Mouse (Mus musculus) kidney, postnatal 36 days (tissue): ENCODE data around the gene Ltbp3.
A peak's percentile ranks its signal among the peaks of the same experiment; 100 is the strongest.

Source experiments
- DNase-seq, 2 experiments: peaks; one replicate each; pipeline ENCODE4 v3.0.0; 2021 to 2022; ENCODE audit warnings: mixed read lengths in 2 of 2

The Ltbp3 gene

DNA sequence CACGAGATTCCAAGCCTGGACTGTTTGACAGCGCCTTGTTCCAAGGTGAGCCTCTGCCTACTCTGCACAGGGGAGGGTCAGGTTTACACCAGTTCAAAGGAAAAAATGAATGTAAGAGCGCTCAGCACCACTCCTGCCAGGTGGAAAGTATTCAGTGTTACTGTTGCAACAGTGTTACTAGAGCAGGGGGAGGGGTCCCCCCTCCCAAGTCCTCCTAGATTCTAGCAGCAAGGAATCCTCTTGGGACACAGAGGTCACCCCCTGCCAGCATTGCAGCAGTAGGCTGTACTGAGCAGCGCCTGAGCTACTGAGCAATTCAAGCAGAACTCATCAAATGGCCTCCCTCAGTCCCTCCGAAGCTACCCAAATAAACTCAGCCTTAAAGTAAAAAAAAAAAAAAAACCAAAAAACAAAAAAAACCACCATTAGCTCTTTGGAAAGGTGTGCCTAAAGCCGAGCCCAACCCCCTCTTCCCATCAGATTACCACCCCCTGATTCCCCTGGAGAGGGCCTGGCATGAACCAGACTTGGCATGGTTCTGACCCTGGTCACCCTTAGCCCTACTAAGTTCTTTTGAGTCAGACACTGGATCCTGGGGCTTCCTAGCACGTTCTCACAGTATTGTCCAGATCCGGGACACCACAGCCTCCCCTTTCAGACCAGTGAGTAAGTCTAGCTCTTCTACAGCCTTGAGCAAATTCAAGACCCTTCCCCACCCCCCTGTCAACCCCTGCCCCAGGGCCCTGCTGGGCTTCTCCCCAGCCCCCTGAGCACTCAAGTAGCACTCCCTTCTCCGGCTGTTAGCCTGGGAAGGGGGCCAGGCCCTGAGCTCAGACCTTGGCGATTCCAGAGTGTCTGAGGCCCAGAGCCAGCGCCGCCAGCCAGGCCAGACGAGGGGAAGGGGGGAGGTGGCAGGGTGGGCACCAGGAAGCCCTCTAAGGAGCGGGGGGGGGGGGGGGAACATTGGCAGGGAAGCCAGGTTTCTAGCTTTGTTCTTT, at the start of gene Ltbp3:
Ltbp3 (plus strand) TSS at position 585 of the 998 bp plus-strand sequence.
- DNase-seq: peak; percentile 38 to 50

DNA sequence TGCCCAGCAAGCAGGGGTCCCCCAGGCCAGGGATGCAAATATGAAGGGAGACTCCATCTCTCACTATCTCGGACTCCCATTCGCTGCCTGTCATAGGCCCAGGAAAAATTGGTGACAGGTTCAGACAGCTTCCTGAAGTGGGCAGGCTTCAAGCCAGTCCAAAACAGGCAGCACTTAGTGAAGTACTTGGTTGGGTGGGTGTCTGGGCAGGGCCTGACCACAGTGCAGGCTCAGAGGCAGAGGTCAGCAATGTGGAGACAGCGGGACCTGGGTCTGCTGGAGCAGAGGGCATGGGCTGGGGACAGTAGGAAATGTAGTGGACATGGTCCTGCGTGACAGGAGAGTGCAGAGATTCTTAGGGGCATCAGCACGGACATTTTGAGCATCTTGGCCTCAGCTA, 49.1 kb upstream of the Ltbp3 start:
- DNase-seq: peak in 1 of 2 experiments; percentile 29

DNA sequence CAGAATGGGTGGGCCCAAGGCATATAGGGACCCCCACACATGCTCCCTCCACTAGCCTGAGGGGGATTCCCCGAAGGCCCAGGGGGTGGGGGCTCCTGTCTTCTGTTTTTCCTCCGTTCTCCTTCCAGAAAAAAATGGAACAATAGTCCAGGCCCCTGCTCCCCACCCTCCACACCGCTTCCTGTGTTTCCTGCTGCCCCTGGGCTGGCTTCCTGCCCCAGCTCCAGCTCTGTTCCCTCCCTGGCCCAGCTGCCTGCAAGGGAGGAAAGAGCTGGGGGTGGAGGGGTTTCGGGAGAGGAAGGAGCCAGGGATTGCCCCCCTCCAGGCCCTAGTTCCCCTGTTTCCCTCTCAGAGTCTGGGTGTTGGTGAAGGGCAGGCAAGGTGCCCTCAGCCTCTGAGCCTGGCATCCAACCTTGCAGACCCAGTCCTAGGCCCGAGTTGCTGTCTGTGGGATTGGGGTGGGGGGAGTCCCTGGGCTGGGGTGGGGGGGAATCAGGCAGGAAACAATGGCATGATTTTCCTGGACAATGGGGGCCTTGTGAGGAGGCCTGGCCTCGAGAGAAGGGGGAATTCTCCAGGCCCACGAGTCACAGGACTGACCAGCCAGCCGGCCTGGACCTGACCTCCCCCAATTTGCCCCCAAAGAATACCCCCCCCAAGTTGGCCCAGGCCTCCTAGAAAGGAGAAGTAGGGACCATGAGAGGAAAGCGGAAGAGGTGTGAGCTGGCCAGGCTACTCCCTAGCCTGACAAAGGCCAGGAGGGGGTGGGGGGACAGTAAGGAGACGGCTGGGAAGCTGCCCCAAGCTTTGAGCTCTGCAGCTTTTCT, 48.4 kb upstream of the Ltbp3 start:
- DNase-seq: peak; percentile 77 to 79

DNA sequence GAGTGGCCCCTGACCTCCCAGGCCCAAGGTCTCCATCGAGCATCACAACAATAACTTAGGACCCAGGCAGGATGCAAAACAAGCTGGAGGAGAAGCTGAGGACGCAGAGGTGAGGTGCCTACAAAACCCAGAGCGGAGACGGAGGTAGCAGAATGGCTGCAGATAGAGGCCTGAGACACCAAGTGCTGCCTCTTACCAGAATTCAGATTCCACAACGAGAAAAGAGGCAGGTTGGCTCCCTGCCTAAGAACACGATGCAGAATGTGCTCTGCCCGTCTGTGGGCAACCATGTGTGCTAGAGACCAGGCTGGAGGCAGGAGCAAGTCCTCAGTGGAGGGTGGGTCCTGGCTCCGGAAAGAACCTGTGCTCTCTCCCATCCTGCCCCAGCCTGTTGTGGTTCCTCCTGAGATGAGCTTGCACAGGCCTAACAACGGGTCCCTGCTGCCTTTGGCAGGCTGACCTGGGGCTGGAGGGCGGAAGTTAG, 47.7 kb upstream of the Ltbp3 start:
- DNase-seq: peak in 1 of 2 experiments; percentile 63

DNA sequence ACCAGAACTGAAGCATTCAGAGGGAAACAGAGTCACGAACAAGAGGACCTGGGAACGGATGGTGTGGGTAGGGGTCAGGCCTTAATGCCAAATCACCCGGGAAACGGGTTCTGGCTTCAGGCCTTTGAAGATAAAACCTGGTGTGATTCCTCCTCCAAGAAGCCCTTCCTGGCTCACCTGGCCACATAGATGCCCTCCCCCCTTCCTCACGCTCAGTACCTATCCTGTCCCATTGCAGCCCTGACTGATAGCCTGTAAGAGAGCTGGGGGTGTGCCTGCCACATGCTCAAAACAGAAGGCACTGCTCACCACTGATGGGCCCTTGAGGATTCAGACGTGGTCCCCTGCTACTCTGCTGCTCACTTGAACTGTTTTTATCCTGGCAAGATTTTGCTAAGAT, 46.9 kb upstream of the Ltbp3 start:
- DNase-seq: no peak

DNA sequence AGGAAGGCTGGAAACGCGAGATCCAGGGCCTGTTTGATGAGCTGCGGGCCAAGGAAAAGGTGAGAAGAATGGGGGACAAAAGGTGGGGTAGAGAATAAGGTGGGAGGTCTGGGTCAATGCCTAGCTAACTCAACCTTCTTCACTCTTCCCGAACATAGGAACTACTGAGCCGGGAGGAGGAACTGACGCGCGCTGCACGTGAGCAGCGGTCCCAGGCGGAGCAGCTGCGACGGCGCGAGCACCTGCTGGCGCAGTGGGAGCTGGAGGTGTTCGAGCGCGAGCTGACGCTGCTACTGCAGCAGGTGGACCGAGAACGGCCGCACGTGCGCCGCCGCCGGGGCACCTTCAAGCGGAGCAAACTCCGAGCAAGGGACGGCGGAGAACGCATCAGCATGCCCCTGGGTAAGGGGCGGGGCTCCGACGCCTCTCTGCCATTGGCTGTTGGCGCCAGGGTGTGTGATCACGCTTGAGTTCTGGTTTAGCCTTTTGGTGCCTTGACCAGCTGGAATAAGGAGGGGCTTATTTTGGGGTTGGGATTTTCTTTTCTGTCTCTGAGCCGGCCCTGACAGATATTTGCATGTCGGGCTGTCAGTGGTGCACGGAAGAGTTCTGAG, 44.7 kb upstream of the Ltbp3 start:
- DNase-seq: no peak

DNA sequence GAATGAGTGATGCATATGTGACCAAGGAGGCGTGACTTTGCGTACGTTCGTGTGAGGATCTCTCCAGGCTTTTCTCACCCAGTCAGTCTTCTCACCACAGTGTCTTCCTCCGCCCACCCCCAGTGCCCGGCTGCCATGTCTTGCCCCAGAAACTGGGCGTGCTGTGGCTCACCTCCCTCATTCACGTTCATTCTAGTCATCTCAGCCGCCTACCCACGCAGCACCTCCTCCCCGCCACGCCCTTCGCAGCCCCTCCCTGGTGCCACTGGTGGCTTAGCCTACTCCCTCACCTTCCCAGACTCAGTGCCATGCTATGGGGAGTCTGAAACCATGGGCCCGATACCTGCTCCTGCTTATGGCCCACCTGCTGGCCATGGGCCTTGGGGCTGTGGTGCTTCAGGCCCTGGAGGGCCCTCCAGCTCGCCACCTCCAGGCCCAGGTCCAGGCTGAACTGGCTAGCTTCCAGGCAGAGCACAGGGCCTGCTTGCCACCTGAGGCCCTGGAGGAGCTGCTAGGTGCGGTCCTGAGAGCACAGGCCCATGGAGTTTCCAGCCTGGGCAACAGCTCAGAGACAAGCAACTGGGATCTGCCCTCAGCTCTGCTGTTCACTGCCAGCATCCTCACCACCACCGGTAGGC, 36.4 kb upstream of the Ltbp3 start, which contains the start of gene Kcnk7:
Kcnk7 (plus strand) TSS at position 205 of the 638 bp plus-strand sequence.
- no peak for DNase-seq

DNA sequence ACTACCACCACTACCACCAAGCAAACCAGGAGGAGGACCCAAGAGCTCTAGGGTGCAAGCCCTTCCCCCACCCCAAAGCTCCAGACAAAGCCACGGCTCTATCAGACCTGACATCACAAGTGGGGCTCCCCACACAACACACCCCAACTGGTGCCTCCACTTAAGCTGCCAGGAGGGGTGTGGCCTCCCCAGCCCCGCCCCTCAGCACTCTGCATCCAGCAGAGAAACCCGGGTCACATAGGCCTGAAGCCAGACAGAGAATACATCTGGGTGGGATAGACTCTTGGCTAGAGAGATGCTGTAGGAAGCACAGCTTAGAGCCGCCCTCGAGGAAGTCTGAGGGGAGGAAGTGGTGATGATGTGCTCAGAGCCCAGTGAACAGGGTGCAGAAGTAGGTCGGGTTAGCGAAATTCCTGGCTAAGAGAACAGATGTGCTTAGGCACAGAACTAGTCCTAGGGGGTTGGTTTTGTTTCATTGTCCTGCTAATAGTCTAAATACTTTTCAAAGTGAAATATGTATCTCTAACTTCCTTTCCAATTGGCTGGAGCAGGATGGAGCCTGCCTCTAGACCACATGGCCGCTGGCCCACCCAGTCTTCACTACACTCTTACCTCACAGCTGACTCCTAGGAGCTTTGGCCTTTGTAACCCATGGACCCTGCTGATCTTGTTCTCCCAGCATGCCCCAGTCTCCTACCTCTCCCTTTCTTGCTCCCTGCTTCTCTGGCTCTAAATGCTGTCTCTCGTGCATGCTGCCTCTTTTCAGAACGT, 35.7 kb upstream of the Ltbp3 start:
- peak in 1 of 2 experiments; percentile 55 for DNase-seq

DNA sequence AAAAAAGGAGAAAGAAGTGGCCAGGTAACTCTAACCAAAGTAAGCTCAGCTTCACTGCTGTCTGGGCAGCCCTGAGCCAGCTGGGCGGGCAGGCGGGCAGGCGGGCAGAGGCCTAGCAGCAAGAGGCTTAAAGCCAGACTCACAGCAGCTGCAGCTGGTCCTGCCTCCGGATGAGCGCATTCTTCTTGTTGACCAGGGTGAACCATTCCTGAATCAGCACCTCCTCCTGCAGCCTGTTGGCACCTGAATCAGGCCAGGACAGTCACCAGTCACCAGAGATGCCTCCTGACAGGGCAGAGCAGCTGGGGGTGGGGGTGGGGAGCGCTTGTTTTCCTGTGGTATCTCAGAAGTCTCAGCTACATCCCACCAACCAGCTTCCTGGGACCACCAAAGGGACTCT, 30.6 kb upstream of the Ltbp3 start:
- no peak for DNase-seq

DNA sequence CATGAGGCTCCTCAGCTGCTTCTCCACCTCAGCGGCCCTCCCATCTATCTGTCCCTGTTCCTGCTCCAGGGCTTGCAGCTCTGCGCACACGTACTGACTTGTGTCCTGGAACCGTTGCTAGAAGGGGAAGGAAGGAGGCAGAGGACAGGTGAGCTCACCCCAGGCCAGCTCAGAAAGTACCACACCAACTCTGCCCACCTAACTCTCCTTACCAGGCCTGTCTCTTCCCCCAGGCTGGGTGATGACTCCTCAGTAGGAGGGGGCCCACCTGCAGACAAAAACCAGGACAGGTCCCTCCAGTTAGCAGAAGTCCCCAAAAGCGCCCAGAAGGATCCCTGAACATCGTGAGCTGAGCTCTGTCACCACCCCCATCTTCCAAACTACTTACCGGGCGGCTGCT, 30.1 kb upstream of the Ltbp3 start:
- no peak for DNase-seq

DNA sequence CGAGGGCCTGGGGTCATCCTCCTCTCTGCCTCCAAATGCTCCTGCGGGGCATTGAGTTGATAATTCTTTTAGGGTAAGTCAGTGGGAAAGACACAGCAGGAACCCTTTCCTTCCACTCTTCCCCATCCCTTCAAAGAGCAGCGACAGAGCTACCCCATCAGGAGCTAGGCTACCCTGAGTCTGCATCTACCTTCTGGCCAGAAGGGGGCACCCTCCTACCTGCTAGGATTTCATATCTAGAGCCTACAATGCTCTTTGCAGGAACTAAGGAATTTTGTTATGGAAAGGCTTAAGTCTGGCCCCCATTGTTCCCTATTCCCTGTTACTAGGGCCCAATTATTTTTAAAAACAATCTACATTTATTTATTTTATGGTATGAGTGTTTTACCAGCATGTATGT, 29.5 kb upstream of the Ltbp3 start:
- DNase-seq: peak; percentile 91 to 93

DNA sequence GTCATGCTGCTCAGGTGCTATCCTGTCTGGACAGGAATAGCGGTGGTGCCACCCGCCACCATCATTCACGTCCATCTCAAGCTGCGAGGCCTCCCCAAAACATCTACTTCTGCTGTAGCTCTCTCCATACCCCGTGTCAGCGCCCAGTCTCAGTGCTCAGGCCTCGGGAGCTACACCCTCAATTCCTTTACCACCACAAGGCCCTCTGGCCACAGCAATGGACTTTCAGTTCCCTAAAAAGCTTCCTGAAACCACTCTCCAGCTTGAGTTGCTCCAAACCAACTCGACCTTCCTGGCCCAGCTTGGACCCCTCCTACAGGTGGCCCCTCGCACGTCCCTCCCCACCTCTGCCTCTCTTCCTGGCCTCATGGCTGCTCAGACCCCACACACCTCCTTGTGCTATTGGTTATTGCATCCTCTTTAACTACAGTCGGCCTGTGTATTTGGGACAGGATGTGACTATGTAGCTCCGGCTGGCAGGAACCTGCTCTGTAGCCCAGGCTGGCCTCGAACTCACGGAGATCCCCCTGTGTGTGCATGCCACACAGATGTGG, 28.7 kb upstream of the Ltbp3 start:
- DNase-seq: no peak

DNA sequence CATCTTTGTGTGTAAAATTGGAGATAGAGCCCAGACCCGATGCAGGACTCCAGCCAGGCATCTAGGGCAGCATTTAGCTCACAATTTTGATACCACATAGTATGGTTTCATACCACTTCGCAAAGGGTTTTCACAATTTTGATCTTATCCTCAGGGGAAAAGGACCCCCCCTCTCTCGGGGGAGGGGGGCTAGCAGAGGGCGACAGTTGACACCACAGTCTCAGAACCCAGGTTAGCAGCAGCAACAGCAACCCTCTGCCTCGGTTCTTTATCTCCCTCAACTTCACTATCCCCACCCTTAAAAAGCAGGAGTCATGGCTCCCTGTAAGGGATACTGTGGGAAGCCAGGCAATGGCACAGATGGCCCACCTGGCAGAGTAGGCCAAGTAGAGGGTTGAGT, 27.4 kb upstream of the Ltbp3 start:
- no peak for DNase-seq

DNA sequence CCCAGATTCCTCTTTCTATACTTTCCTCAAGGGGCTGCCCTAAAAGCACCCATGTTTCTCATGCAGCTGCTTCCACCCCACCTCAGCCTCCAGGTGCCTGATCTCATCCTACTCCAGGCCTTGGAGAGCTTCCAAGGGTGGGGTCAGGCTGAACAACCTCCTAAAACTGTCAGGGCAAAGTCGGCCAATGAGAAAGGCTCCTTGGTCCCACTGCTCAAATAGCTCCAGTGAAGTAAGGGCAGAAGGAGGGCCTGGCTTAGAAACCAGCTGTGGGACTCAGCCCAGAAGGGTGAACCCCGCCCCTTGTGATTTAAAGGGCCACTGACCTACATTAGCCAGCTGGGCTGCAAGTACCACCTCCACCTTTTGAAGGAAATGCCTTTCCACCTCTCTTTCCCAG, 27.0 kb upstream of the Ltbp3 start:
- DNase-seq: peak; percentile 77 to 86

DNA sequence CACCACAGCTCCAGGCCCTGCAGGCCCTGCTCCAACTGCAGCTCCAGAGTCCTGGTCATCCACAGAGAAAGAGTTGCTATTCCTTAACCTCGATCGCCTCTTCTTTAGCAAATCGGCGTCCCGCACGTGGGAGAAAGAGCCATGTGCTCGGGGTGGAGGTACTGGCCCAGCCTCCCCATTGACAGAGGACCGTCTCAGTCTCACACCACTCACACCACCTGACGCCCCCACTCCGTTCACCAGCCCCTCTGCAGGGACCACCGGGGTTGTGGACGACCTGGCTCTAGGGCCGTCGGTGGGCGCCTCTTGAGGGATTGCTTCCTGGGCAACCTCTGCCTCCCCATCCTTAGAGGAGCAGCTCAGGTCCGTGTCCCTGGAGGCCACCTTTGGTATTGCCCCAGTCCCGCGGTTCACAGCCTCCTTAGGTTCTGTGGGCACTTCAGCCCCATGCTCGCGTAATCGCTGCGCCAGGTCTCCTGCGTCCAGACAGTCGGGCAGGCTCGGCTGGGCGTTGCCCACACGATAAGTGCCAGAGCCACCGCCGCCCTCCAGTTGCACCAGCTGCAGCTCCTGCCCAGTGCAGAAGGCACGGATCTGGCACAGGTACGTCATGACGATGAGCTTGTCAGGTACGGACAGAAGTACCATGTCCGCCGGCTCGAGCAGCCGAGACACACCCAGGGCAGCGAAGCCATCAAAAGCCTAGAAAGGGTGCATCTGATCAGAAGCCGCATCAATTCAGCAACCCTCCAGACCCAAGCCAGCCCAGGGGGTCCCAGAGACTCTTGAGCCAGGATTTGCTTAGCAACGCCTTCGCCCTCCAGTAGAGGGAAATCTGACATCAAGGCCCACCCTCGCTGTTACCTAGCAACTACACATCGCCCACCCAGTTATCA, 24.7 kb upstream of the Ltbp3 start:
- peak in 1 of 2 experiments; percentile 75 for DNase-seq

DNA sequence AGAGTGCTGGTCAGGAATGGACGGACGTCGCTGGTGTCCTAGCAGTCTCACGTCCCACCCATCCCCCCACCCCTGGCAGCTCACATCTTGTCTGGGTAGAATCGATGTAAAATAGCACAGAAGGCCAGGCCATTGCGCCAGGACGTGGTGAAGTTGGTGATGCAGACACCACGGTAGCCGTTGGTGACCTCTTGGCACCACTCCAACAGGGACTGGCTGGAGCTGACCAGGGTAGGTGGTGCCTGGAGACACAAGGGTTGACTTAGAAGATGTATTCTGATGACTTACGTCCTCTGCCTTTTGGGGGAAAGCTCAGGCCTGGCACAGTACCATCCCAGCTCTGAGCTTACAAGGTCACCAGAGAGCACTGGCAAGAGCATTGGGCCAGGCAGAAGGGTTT, 23.7 kb upstream of the Ltbp3 start:
- DNase-seq: peak in 1 of 2 experiments; percentile 40

DNA sequence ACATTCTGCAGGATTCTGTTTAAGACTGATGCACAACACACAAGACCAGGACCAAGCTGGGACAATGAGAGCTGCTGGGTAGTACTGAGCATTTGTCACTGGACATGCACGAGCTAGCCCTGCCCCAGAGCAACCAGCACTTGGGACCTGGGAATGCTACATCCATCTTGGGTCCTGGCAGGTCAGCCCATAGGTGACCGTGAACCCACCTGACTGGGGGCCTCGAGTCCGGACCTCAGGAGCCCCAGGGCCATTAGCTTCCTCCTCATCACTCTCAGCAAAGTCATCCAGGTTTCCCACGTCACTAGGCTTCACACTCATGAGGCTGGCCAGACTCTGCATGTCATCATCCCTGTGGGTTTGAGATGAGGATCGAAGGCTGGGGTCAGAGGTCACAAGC, 19.5 kb upstream of the Ltbp3 start:
- no peak for DNase-seq

DNA sequence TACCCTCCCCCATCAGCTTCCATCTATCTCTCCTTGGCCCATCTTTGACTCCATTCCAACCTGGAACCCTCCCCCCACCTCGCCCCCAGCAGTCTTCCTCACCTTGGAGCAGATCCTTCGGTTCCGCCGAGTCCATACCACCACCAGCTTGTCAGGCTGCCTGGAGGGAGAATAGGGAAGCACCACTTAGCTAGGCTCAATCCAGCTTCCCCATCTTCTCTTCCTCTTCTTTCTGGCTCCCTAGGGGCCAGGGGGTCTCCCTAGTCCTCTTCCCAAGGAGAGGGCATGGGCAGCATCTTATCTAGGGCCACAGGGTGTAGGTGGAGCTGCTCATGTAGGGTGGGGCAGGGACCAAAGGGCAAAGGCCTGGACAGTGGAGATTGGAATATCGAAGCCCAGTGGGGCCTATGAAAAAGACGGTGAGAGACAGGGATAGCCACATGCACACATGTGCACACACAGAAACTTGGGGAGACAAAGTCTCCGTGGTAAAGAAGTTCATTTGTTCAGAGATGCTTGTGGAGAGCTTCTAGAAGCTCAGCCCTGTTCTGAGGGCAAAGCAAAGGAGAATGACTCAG, 17.8 kb upstream of the Ltbp3 start:
- no peak for DNase-seq

DNA sequence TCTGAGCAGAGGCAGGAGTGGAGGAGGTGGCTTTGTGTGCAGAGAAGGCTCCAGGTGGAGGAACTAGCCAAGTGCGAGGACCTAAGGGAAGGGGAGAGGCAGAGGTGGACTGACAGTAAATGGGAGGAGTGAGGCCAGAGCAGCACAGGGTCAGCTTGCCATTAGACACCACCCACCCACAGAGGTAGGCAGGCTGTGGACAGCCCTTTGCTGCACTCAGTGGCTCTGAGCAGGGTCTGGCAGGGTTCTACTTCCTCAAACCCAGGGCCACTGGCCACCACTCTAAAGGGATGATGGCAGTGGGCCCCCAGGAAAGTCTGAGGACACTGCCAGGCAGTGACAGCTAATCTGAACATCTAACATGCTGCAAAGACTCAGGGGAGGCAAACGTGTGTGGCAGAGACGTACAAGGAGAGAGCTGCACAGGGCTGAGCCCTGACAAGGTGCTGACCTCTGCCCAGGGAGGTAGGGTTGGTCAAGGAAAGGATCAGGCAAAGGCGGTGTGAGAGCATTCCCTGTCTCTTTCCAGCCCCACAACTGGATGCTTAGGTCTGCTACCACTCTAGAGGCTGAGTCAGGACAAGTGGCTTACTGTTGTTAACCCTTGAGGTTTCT, 16.7 kb upstream of the Ltbp3 start:
- DNase-seq: no peak
